Mouse (Mus musculus) liver, adult 2 months (tissue): ENCODE measurements around the gene Ptprn2.

ENCODE experiments used
- CTCF ChIP-seq: fragments of 200-500 bp; IDR thresholded peaks from 2 replicates; pipeline ENCODE4 v1.5.1; 2011; ENCODE audit warnings: low read depth, low read length, control low read depth
- POLR2A ChIP-seq: fragments of 200-500 bp; IDR thresholded peaks from 2 replicates; pipeline ENCODE4 v1.6.1; 2011; ENCODE audit warnings: low read length, control low read depth; ENCODE audit not compliant: insufficient read depth; ENCODE audit errors: extremely low read depth

DNA sequence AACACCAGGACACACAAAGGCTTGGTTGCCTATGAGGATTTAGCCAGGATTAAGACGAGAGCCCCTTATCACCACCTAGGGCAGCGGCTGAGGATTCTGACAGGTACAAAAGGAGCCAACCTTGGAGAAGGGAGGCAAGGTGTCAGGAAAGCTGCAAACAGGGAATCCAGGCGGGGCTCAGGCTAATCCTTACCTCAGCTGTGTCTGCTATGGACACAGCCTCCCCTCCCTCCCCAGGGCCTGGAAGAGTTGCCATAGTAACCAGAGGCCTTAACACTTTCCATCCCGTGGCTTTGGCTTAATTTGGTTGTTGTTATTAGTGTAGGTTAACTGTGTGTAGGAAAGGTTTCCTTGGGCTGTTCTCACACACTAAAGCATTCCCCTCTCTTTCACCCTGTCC is 787.6 kb downstream of the Ptprn2 start:
- TF ChIP-seq CTCF (no peak), POLR2A (no peak)
